Mouse (Mus musculus): ENCODE measurements around the gene Olfr1062. TPM values are rescaled to one million over a fixed set of nuclear protein-coding genes. Genes with fewer than 3 reads are reported as not detected.

Olfr1062 gene
- polyA plus RNA-seq (2015; fragmentation: Illumina TruSeq; extraction: RNeasy Lipid Tissue Mini Kit (QIAGEN cat#74804); ENCODE audit: insufficient read depth, low read depth, low replicate concordance): not detected

DNA sequence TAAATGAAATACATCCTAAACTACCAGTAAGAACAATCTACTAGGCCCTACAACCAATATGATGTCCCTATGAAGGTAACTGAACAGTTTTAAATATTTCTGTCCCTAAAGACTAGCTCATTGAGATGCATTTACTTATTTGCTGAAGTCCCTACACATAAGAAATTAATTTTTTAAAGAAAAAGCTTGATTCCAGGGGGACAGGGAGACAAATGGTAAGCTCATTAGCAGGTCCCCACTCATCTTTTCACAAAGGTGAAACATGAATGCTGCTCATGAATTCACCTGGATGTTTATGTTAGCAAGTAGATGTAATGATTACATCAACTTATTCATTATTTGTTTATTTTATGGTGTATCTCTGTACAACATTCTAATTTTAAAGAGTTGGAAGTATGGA lies at the start of gene Olfr1062:
TSS of gene Olfr1062 (minus strand) at position 101 of the 400 bp plus-strand sequence.

DNA sequence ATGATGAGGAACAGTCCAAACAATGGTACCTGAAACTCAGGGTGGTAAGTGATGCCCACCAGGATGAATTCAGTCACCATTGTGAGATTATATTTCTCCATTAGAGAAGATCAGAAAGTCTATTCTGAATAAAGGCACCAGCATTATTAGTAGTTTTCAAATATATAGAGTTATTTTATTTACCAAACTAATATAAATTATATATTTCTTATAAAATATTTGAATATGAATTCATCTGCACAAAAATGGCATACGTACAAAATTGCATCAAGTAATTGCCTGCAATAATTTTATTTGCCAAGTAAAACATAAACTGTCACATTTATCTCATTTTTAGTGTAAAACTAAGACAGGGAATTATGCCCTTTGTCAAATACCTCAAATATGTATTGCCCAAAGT lies 29.6 kb upstream of the Olfr1062 start, which contains the start of gene Olfr1066:
TSS of gene Olfr1066 (minus strand) at position 101 of the 400 bp plus-strand sequence.

DNA sequence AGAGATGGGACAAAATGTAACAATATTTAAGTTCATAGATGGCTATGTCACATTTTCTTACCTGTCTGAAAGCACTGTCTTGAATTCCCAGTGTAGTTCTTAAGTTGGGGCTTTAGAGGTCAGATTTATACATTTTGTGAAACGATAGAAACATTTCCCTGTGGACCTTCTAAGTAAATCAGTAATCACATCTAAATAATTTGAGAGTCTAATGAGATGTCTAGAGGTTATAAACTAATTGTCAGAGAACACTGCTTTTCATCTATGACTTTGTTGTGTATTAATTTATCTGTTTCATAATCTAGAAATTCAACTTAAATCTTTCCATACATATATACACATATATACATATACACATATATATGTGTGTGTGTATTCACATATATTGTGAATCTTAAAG lies 23.9 kb upstream of the Olfr1062 start, which contains the start of gene Olfr1065:
TSS of gene Olfr1065 (minus strand) at position 101 of the 400 bp plus-strand sequence.

DNA sequence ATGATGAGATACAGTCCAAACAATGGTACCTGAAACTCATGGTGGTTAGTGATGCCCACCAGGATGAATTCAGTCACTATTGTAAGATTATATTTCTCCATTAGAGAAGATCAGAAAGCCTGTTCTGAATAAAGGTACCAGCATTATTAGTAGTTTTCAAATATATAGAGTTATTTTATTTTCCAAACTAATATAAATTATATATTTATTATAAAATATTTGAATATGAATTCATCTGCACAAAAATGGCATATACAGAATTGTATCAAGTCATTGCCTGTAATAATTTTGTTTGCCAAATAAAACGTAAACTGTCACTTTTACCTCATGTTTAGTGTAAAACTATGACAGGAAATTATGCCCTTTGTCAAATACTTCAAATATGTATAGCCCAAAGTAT lies 12.6 kb downstream of the Olfr1062 start, which contains the start of gene Olfr1061:
TSS of gene Olfr1061 (minus strand) at position 101 of the 400 bp plus-strand sequence.

DNA sequence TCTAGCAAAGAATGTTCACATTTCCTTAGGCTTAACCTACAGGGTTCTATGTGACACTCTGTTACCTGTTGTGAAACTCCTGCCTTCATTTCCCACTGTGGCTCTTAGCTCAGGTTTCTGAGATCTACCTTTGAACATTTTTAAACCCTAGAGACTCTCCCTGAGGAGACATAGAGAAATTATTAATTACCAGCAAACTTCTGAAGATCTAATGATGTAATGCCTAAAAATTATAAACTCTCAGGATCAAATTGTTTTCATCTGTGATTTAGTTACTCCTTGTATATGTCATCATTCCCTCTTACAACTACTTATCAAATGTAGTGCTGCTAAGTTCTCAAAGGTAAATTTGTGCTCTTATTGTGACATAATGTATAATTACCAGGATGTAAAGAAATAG lies 38.1 kb downstream of the Olfr1062 start, which contains the start of gene Olfr1058:
TSS of gene Olfr1058 (minus strand) at position 101 of the 400 bp plus-strand sequence.

DNA sequence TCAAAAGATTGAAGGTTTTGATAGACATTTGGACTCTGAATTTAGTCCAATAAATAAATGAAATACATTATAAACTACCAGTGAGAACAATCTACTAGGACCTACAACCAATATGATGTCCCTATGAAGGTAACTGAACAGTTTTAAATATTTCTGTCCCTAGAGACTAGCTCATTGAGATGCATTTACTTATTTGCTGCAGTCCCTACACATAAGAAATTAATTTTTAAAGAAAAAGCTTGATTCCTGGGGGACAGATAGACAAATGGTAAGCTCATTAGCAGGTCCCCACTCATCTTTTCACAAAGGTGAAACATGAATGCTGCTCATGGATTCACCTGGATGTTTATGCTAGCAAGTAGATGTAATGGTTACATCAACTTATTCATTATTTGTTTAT lies 48.3 kb downstream of the Olfr1062 start, which contains the start of gene Olfr1057:
TSS of gene Olfr1057 (minus strand) at position 101 of the 400 bp plus-strand sequence.

Other genes starting within 250 kb of the Olfr1062 start
- not detected for gene Olfr1044, start 248.9 kb downstream of the Olfr1062 start, polyA plus RNA-seq (2015; fragmentation: Illumina TruSeq; extraction: RNeasy Lipid Tissue Mini Kit (QIAGEN cat#74804); ENCODE audit: insufficient read depth, low read depth, low replicate concordance)
- gene Olfr52, start 241.1 kb downstream of the Olfr1062 start, polyA plus RNA-seq (2015; fragmentation: Illumina TruSeq; extraction: RNeasy Lipid Tissue Mini Kit (QIAGEN cat#74804); ENCODE audit: insufficient read depth, low read depth, low replicate concordance): not detected
- not detected for gene Olfr1045, start 223.7 kb downstream of the Olfr1062 start, polyA plus RNA-seq (2015; fragmentation: Illumina TruSeq; extraction: RNeasy Lipid Tissue Mini Kit (QIAGEN cat#74804); ENCODE audit: insufficient read depth, low read depth, low replicate concordance)
- gene Olfr1046, start 207.4 kb downstream of the Olfr1062 start, polyA plus RNA-seq (2015; fragmentation: Illumina TruSeq; extraction: RNeasy Lipid Tissue Mini Kit (QIAGEN cat#74804); ENCODE audit: insufficient read depth, low read depth, low replicate concordance): not detected
- not detected for gene Olfr1047, start 195.3 kb downstream of the Olfr1062 start, polyA plus RNA-seq (2015; fragmentation: Illumina TruSeq; extraction: RNeasy Lipid Tissue Mini Kit (QIAGEN cat#74804); ENCODE audit: insufficient read depth, low read depth, low replicate concordance)
- gene Olfr1048, start 186.5 kb downstream of the Olfr1062 start, polyA plus RNA-seq (2015; fragmentation: Illumina TruSeq; extraction: RNeasy Lipid Tissue Mini Kit (QIAGEN cat#74804); ENCODE audit: insufficient read depth, low read depth, low replicate concordance): not detected
- gene Olfr1049, start 168.4 kb downstream of the Olfr1062 start, polyA plus RNA-seq (2015; fragmentation: Illumina TruSeq; extraction: RNeasy Lipid Tissue Mini Kit (QIAGEN cat#74804); ENCODE audit: insufficient read depth, low read depth, low replicate concordance): not detected
- not detected for gene Olfr1051, start 147.7 kb downstream of the Olfr1062 start, polyA plus RNA-seq (2015; fragmentation: Illumina TruSeq; extraction: RNeasy Lipid Tissue Mini Kit (QIAGEN cat#74804); ENCODE audit: insufficient read depth, low read depth, low replicate concordance)
- gene Olfr1052, start 134.3 kb downstream of the Olfr1062 start, polyA plus RNA-seq (2015; fragmentation: Illumina TruSeq; extraction: RNeasy Lipid Tissue Mini Kit (QIAGEN cat#74804); ENCODE audit: insufficient read depth, low read depth, low replicate concordance): not detected
- not detected for gene Olfr1053, start 111.5 kb downstream of the Olfr1062 start, polyA plus RNA-seq (2015; fragmentation: Illumina TruSeq; extraction: RNeasy Lipid Tissue Mini Kit (QIAGEN cat#74804); ENCODE audit: insufficient read depth, low read depth, low replicate concordance)
- gene Olfr1054, start 91.3 kb downstream of the Olfr1062 start, polyA plus RNA-seq (2015; fragmentation: Illumina TruSeq; extraction: RNeasy Lipid Tissue Mini Kit (QIAGEN cat#74804); ENCODE audit: insufficient read depth, low read depth, low replicate concordance): not detected
- gene Olfr1055, start 76.5 kb downstream of the Olfr1062 start, polyA plus RNA-seq (2015; fragmentation: Illumina TruSeq; extraction: RNeasy Lipid Tissue Mini Kit (QIAGEN cat#74804); ENCODE audit: insufficient read depth, low read depth, low replicate concordance): not detected
- not detected for gene Olfr1056, start 64.3 kb downstream of the Olfr1062 start, polyA plus RNA-seq (2015; fragmentation: Illumina TruSeq; extraction: RNeasy Lipid Tissue Mini Kit (QIAGEN cat#74804); ENCODE audit: insufficient read depth, low read depth, low replicate concordance)
- gene Olfr1057, start 48.4 kb downstream of the Olfr1062 start, polyA plus RNA-seq (2015; fragmentation: Illumina TruSeq; extraction: RNeasy Lipid Tissue Mini Kit (QIAGEN cat#74804); ENCODE audit: insufficient read depth, low read depth, low replicate concordance): not detected
- not detected for gene Olfr1058, start 38.2 kb downstream of the Olfr1062 start, polyA plus RNA-seq (2015; fragmentation: Illumina TruSeq; extraction: RNeasy Lipid Tissue Mini Kit (QIAGEN cat#74804); ENCODE audit: insufficient read depth, low read depth, low replicate concordance)
- not detected for gene Olfr1061, start 12.7 kb downstream of the Olfr1062 start, polyA plus RNA-seq (2015; fragmentation: Illumina TruSeq; extraction: RNeasy Lipid Tissue Mini Kit (QIAGEN cat#74804); ENCODE audit: insufficient read depth, low read depth, low replicate concordance)
- gene Olfr1065, start 23.8 kb upstream of the Olfr1062 start, polyA plus RNA-seq (2015; fragmentation: Illumina TruSeq; extraction: RNeasy Lipid Tissue Mini Kit (QIAGEN cat#74804); ENCODE audit: insufficient read depth, low read depth, low replicate concordance): not detected
- not detected for gene Olfr1066, start 29.5 kb upstream of the Olfr1062 start, polyA plus RNA-seq (2015; fragmentation: Illumina TruSeq; extraction: RNeasy Lipid Tissue Mini Kit (QIAGEN cat#74804); ENCODE audit: insufficient read depth, low read depth, low replicate concordance)
- not detected for gene Olfr228, start 60.6 kb upstream of the Olfr1062 start, polyA plus RNA-seq (2015; fragmentation: Illumina TruSeq; extraction: RNeasy Lipid Tissue Mini Kit (QIAGEN cat#74804); ENCODE audit: insufficient read depth, low read depth, low replicate concordance)
- gene Olfr1076, start 81.7 kb upstream of the Olfr1062 start, polyA plus RNA-seq (2015; fragmentation: Illumina TruSeq; extraction: RNeasy Lipid Tissue Mini Kit (QIAGEN cat#74804); ENCODE audit: insufficient read depth, low read depth, low replicate concordance): not detected
- not detected for gene Olfr1079, start 115.7 kb upstream of the Olfr1062 start, polyA plus RNA-seq (2015; fragmentation: Illumina TruSeq; extraction: RNeasy Lipid Tissue Mini Kit (QIAGEN cat#74804); ENCODE audit: insufficient read depth, low read depth, low replicate concordance)
- not detected for gene Olfr1080, start 131.5 kb upstream of the Olfr1062 start, polyA plus RNA-seq (2015; fragmentation: Illumina TruSeq; extraction: RNeasy Lipid Tissue Mini Kit (QIAGEN cat#74804); ENCODE audit: insufficient read depth, low read depth, low replicate concordance)
- gene Olfr1082, start 172.2 kb upstream of the Olfr1062 start, polyA plus RNA-seq (2015; fragmentation: Illumina TruSeq; extraction: RNeasy Lipid Tissue Mini Kit (QIAGEN cat#74804); ENCODE audit: insufficient read depth, low read depth, low replicate concordance): not detected
- gene Olfr1084, start 213.0 kb upstream of the Olfr1062 start, polyA plus RNA-seq (2015; fragmentation: Illumina TruSeq; extraction: RNeasy Lipid Tissue Mini Kit (QIAGEN cat#74804); ENCODE audit: insufficient read depth, low read depth, low replicate concordance): not detected
- gene Olfr1085, start 235.3 kb upstream of the Olfr1062 start, polyA plus RNA-seq (2015; fragmentation: Illumina TruSeq; extraction: RNeasy Lipid Tissue Mini Kit (QIAGEN cat#74804); ENCODE audit: insufficient read depth, low read depth, low replicate concordance): not detected